Mouse (Mus musculus): ENCODE results near the gene Bcat1. TPM values are rescaled to one million over a fixed set of nuclear protein-coding genes. Genes with fewer than 3 reads are reported as not detected.

Gene Bcat1
- polyA plus RNA-seq, 1 experiment, result 19.5 TPM

- H3K4me1 ChIP-seq (ENCODE audit: control insufficient read depth, insufficient read depth, low read length), result no peaks in the 10 kb centered on the region
- H3K27ac ChIP-seq (ENCODE audit: insufficient read depth, low read length), result no peak overlapping the region
- no peak for TF ChIP-seq POLR2A (IDR thresholded peaks at IDR 0.05; ENCODE audit: extremely low read depth, insufficient read depth, low read length)
- TF ChIP-seq CTCF (IDR thresholded peaks at IDR 0.05; ENCODE audit: extremely low read depth, insufficient read depth, low read length), result no peak
- no peak overlapping the region for H3K4me3 ChIP-seq (ENCODE audit: insufficient read depth, low read length)
Measured at GRCm38 (mm10) chr6:145116098-145116672, 40.2 kb upstream of the Bcat1 start.

GRCm38 (mm10) chr6:145115476-145116097 lies 39.6 kb upstream of the Bcat1 start, which contains the start of gene Lrmp:
Gene Lrmp, plus strand, starts transcription at chr6:145115653.
- Histone ChIP-seq H3K4me3 (ENCODE audit: insufficient read depth, low read length) (no peak within 1 kb of the TSS), H3K4me1 (ENCODE audit: control insufficient read depth, insufficient read depth, low read length) (no peaks in the 10 kb centered on the region), H3K27ac (ENCODE audit: insufficient read depth, low read length) (no peak within 1 kb of the TSS)
- TF ChIP-seq CTCF (IDR thresholded peaks at IDR 0.05; ENCODE audit: extremely low read depth, insufficient read depth, low read length) (no peak), POLR2A (IDR thresholded peaks at IDR 0.05; ENCODE audit: extremely low read depth, insufficient read depth, low read length) (no peak)

GRCm38 (mm10) chr6:145114561-145114960 lies 38.6 kb upstream of the Bcat1 start:
- H3K27ac ChIP-seq (ENCODE audit: insufficient read depth, low read length), result no peak overlapping the region
- no peak for TF ChIP-seq POLR2A (IDR thresholded peaks at IDR 0.05; ENCODE audit: extremely low read depth, insufficient read depth, low read length)
- TF ChIP-seq CTCF (IDR thresholded peaks at IDR 0.05; ENCODE audit: extremely low read depth, insufficient read depth, low read length), result no peak

GRCm38 (mm10) chr6:145112865-145113264 lies 36.9 kb upstream of the Bcat1 start:
- no peak overlapping the region for H3K4me3 ChIP-seq (ENCODE audit: insufficient read depth, low read length)
- no peaks in the 10 kb centered on the region for H3K4me1 ChIP-seq (ENCODE audit: control insufficient read depth, insufficient read depth, low read length)
- H3K27ac ChIP-seq (ENCODE audit: insufficient read depth, low read length), result no peak overlapping the region

More at GRCm38 (mm10) chr6:145114561-145114960, 38.6 kb upstream of the Bcat1 start:
- H3K4me3 ChIP-seq (ENCODE audit: insufficient read depth, low read length), result no peak overlapping the region
- no peaks in the 10 kb centered on the region for H3K4me1 ChIP-seq (ENCODE audit: control insufficient read depth, insufficient read depth, low read length)

GRCm38 (mm10) chr6:145110786-145111185 lies 34.8 kb upstream of the Bcat1 start:
- Histone ChIP-seq H3K27ac (ENCODE audit: insufficient read depth, low read length) (no peak overlapping the region), H3K4me3 (ENCODE audit: insufficient read depth, low read length) (no peak overlapping the region), H3K4me1 (ENCODE audit: control insufficient read depth, insufficient read depth, low read length) (no peaks in the 10 kb centered on the region)
- TF ChIP-seq POLR2A (IDR thresholded peaks at IDR 0.05; ENCODE audit: extremely low read depth, insufficient read depth, low read length) (no peak), CTCF (IDR thresholded peaks at IDR 0.05; ENCODE audit: extremely low read depth, insufficient read depth, low read length) (no peak)

More at GRCm38 (mm10) chr6:145112865-145113264, 36.9 kb upstream of the Bcat1 start:
- no peak for TF ChIP-seq CTCF (IDR thresholded peaks at IDR 0.05; ENCODE audit: extremely low read depth, insufficient read depth, low read length)
- no peak for TF ChIP-seq POLR2A (IDR thresholded peaks at IDR 0.05; ENCODE audit: extremely low read depth, insufficient read depth, low read length)

- no peak overlapping the region for H3K4me3 ChIP-seq (ENCODE audit: insufficient read depth, low read length)
- H3K4me1 ChIP-seq (ENCODE audit: control insufficient read depth, insufficient read depth, low read length), result no peaks in the 10 kb centered on the region
- no peak overlapping the region for H3K27ac ChIP-seq (ENCODE audit: insufficient read depth, low read length)
- no peak for TF ChIP-seq POLR2A (IDR thresholded peaks at IDR 0.05; ENCODE audit: extremely low read depth, insufficient read depth, low read length)
- TF ChIP-seq CTCF (IDR thresholded peaks at IDR 0.05; ENCODE audit: extremely low read depth, insufficient read depth, low read length), result no peak
Measured at GRCm38 (mm10) chr6:145106163-145106842, 30.3 kb upstream of the Bcat1 start.

GRCm38 (mm10) chr6:145105439-145105838 lies 29.5 kb upstream of the Bcat1 start:
- Histone ChIP-seq H3K27ac (ENCODE audit: insufficient read depth, low read length) (no peak overlapping the region), H3K4me1 (ENCODE audit: control insufficient read depth, insufficient read depth, low read length) (no peaks in the 10 kb centered on the region), H3K4me3 (ENCODE audit: insufficient read depth, low read length) (no peak overlapping the region)
- TF ChIP-seq CTCF (IDR thresholded peaks at IDR 0.05; ENCODE audit: extremely low read depth, insufficient read depth, low read length) (no peak), POLR2A (IDR thresholded peaks at IDR 0.05; ENCODE audit: extremely low read depth, insufficient read depth, low read length) (no peak)

GRCm38 (mm10) chr6:145104241-145104939 lies 28.4 kb upstream of the Bcat1 start:
- H3K27ac ChIP-seq (ENCODE audit: insufficient read depth, low read length), result no peak overlapping the region
- H3K4me3 ChIP-seq (ENCODE audit: insufficient read depth, low read length), result no peak overlapping the region
- no peak for TF ChIP-seq POLR2A (IDR thresholded peaks at IDR 0.05; ENCODE audit: extremely low read depth, insufficient read depth, low read length)
- no peaks in the 10 kb centered on the region for H3K4me1 ChIP-seq (ENCODE audit: control insufficient read depth, insufficient read depth, low read length)

GRCm38 (mm10) chr6:145100923-145101322 lies 24.9 kb upstream of the Bcat1 start:
- Histone ChIP-seq H3K27ac (ENCODE audit: insufficient read depth, low read length) (no peak overlapping the region), H3K4me3 (ENCODE audit: insufficient read depth, low read length) (no peak overlapping the region), H3K4me1 (ENCODE audit: control insufficient read depth, insufficient read depth, low read length) (no peaks in the 10 kb centered on the region)
- TF ChIP-seq POLR2A (IDR thresholded peaks at IDR 0.05; ENCODE audit: extremely low read depth, insufficient read depth, low read length), result no peak
- TF ChIP-seq CTCF (IDR thresholded peaks at IDR 0.05; ENCODE audit: extremely low read depth, insufficient read depth, low read length), result no peak

Data from cortical plate, adult 2 months (tissue).